Mouse (Mus musculus): ENCODE measurements at regions not wholly inside any gene's neighbourhood (a gene's known extent, or its start where the extent isn't known, plus 50 kb on each side); places are given as distances from the start of the nearest gene placed in this dataset.

DNA sequence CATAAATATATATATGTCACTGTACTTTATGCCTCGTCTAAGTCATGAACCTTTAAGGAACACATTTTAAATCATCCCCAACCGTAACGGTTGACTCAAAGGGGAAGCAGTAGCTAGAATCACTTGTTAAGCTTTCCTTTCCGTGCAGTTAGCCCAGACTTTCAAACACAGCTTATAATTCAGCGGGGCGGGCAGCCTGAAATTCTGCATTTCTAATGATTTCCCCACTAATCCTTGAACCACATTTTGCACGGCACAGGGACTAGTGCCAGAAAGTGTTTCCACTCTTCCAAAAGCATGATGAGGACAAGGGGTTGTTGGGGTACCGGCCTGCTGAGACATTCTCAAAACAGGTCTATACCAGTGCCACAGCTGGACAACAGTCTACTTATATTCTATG is 195.1 kb upstream of the Spred2 start:
- Histone ChIP-seq H3K9ac (no peak overlapping the region), H3K36me3 (ENCODE audit: insufficient read depth) (no peaks in the 10 kb centered on the region), H3K27me3 (ENCODE audit: insufficient read depth, low read length) (no peaks in the 10 kb centered on the region), H3K27ac (ENCODE audit: low read depth) (no peak overlapping the region), H3K9me3 (ENCODE audit: low read depth, low read length) (no peaks in the 10 kb centered on the region), H3K4me2 (no peak overlapping the region), H3K4me3 (ENCODE audit: low read depth, low read length) (no peak overlapping the region), H3K4me1 (ENCODE audit: insufficient read depth) (no peaks in the 10 kb centered on the region)
- ATAC-seq (ENCODE audit: insufficient read depth) (no peak), DNase-seq (no peak)
- WGBS = 66% methylated on average over 8 of the region's 8 CpGs
- TF ChIP-seq CTCF (IDR thresholded peaks at IDR 0.05; ENCODE audit: low read depth) = no peak

DNA sequence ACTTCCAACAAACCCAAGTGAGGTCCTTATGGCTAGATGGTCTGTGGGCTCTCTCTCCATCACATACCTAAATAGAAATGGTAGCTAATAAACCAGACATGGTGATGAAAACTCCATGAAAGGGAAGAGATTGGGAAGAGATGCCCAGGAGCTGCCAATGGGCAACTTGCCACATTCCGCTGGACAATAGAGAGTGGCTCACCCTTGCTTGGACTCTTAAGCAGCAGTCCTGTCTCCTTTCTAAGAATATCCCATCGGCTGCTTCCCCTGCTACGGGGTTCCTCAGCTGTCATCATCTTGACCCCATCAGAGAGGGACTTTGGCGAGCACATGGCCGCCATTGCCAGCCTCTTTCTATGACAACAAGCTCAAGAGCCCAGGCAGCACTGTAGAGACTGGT is 193.4 kb upstream of the Spred2 start:
- Histone ChIP-seq H3K4me3 (ENCODE audit: low read depth, low read length) (no peak overlapping the region), H3K27me3 (ENCODE audit: insufficient read depth, low read length) (no peaks in the 10 kb centered on the region), H3K4me2 (no peak overlapping the region), H3K9ac (no peak overlapping the region), H3K27ac (ENCODE audit: low read depth) (no peak overlapping the region), H3K9me3 (ENCODE audit: low read depth, low read length) (no peaks in the 10 kb centered on the region), H3K4me1 (ENCODE audit: insufficient read depth) (no peaks in the 10 kb centered on the region), H3K36me3 (ENCODE audit: insufficient read depth) (no peaks in the 10 kb centered on the region)
- WGBS = 83% methylated on average over 5 of the region's 5 CpGs
- DNase-seq (no peak), ATAC-seq (ENCODE audit: insufficient read depth) (no peak)
- no peak for TF ChIP-seq CTCF (IDR thresholded peaks at IDR 0.05; ENCODE audit: low read depth)

DNA sequence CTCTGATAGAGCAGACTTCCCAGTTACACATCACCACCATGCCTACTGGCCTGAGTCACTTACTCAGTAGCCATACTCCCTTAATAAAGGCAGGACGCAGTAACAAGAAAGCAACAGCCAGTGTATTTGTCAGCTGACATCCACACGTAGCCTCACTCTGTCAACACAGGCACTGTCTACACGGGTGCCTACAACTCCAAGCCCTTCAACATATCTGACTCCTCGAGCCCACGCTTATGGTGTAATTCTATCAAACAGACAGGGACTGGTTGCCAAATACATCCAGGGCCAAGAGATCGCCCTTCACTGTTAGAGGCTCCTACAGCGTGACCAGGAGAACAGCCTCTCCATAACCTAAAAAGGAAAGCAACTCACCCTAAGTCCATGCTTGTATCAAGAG is 188.1 kb upstream of the Spred2 start:
- ATAC-seq (ENCODE audit: insufficient read depth) = no peak
- no peak overlapping the region for H3K27ac ChIP-seq (ENCODE audit: low read depth)

DNA sequence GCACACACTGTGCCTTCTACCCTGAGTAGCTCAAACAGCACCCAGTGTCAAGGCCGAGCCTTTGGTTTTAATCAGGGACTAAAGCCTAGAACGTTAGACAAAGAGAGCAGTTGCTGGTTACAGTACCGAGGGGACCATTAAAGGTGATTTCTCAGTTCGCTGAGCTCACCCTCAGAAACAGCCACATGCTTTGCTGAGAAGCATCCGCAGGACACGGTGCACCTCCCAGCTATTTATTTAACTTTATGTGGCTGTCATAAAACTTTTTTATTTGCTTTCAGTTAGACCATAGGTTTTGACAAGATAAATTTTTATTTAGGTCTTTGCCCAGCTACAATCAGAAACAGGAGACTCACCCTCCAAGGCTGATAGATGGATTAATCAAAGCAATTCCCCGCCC is 187.2 kb upstream of the Spred2 start:
- Histone ChIP-seq H3K4me1 (ENCODE audit: insufficient read depth) (peaks cover 3% of the 10 kb centered on the region), H3K27me3 (ENCODE audit: insufficient read depth, low read length) (no peaks in the 10 kb centered on the region), H3K9ac (no peak overlapping the region), H3K9me3 (ENCODE audit: low read depth, low read length) (no peaks in the 10 kb centered on the region), H3K36me3 (ENCODE audit: insufficient read depth) (no peaks in the 10 kb centered on the region), H3K4me3 (ENCODE audit: low read depth, low read length) (no peak overlapping the region), H3K4me2 (no peak overlapping the region), H3K27ac (ENCODE audit: low read depth) (no peak overlapping the region)
- no peak for TF ChIP-seq CTCF (IDR thresholded peaks at IDR 0.05; ENCODE audit: low read depth)
- 49% methylated on average over 7 of the region's 7 CpGs for WGBS
- no peak for DNase-seq
- ATAC-seq (ENCODE audit: insufficient read depth) = no peak

More for the DNA sequence above, 188.1 kb upstream of the Spred2 start:
- H3K4me3 ChIP-seq (ENCODE audit: low read depth, low read length) = no peak overlapping the region
- H3K4me1 ChIP-seq (ENCODE audit: insufficient read depth) = peaks cover 3% of the 10 kb centered on the region
- DNase-seq = no peak
- WGBS = 69% methylated on average over 7 of the region's 7 CpGs
- no peak overlapping the region for H3K4me2 ChIP-seq
- no peaks in the 10 kb centered on the region for H3K9me3 ChIP-seq (ENCODE audit: low read depth, low read length)
- H3K36me3 ChIP-seq (ENCODE audit: insufficient read depth) = no peaks in the 10 kb centered on the region
- TF ChIP-seq CTCF (IDR thresholded peaks at IDR 0.05; ENCODE audit: low read depth) = no peak
- H3K27me3 ChIP-seq (ENCODE audit: insufficient read depth, low read length) = no peaks in the 10 kb centered on the region
- H3K9ac ChIP-seq = no peak overlapping the region

DNA sequence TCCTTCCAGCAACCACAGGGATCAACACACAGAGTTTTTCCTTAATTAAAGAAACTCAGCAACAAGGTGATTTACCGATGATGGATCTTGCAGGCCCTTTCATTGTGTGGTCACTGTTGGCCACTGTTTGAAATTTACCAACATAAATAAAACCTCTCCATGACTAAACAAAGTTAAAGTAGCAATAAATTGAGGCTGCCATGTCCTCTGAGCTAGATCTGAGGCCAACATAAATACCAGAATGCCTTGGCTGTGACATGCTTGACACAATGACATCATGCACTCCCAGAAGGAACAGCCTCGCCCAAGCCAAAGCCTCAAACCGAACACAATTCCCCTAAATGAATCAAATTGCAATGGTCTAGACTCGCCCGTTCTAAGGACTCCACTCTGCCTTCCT is 186.8 kb upstream of the Spred2 start:
- TF ChIP-seq CTCF (IDR thresholded peaks at IDR 0.05; ENCODE audit: low read depth) = no peak
- Histone ChIP-seq H3K9me3 (ENCODE audit: low read depth, low read length) (no peaks in the 10 kb centered on the region), H3K4me1 (ENCODE audit: insufficient read depth) (peaks cover 3% of the 10 kb centered on the region), H3K36me3 (ENCODE audit: insufficient read depth) (no peaks in the 10 kb centered on the region), H3K4me3 (ENCODE audit: low read depth, low read length) (no peak overlapping the region), H3K9ac (no peak overlapping the region), H3K4me2 (no peak overlapping the region), H3K27me3 (ENCODE audit: insufficient read depth, low read length) (no peaks in the 10 kb centered on the region), H3K27ac (ENCODE audit: low read depth) (0 out of 2 replicates have a peak overlapping the region, but pooled peaks have one; percentile 26)
- WGBS = 35% methylated on average over 5 of the region's 5 CpGs
- DNase-seq = peak; percentile 73
- peak; percentile 62 for ATAC-seq (ENCODE audit: insufficient read depth)

DNA sequence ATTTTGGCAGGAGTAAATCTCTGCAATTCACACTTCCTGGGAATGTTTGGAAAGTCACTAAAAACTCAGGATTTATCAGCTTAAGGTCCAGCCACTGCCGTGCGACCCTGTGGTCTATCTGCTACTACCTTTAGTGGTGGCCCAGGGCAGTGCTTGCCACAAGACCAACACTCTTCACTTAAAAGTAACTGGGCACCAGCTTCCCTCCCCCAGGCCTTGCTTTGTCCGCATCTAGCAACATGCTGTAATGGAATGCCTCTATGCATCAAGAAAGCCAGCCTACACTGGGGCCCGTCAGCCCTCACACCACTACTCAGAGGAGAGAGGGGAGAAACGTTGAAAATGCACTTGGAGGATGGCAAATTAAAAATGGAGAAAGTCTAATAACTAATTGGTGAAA is 186.4 kb upstream of the Spred2 start:
- Histone ChIP-seq H3K27ac (ENCODE audit: low read depth) (no peak overlapping the region), H3K4me2 (no peak overlapping the region), H3K9me3 (ENCODE audit: low read depth, low read length) (no peaks in the 10 kb centered on the region), H3K27me3 (ENCODE audit: insufficient read depth, low read length) (no peaks in the 10 kb centered on the region), H3K9ac (no peak overlapping the region), H3K36me3 (ENCODE audit: insufficient read depth) (no peaks in the 10 kb centered on the region), H3K4me3 (ENCODE audit: low read depth, low read length) (no peak overlapping the region), H3K4me1 (ENCODE audit: insufficient read depth) (peaks cover 3% of the 10 kb centered on the region)
- TF ChIP-seq CTCF (IDR thresholded peaks at IDR 0.05; ENCODE audit: low read depth) = no peak
- WGBS = 50% methylated on average over 5 of the region's 5 CpGs
- ATAC-seq (ENCODE audit: insufficient read depth) = no peak
- DNase-seq = no peak

DNA sequence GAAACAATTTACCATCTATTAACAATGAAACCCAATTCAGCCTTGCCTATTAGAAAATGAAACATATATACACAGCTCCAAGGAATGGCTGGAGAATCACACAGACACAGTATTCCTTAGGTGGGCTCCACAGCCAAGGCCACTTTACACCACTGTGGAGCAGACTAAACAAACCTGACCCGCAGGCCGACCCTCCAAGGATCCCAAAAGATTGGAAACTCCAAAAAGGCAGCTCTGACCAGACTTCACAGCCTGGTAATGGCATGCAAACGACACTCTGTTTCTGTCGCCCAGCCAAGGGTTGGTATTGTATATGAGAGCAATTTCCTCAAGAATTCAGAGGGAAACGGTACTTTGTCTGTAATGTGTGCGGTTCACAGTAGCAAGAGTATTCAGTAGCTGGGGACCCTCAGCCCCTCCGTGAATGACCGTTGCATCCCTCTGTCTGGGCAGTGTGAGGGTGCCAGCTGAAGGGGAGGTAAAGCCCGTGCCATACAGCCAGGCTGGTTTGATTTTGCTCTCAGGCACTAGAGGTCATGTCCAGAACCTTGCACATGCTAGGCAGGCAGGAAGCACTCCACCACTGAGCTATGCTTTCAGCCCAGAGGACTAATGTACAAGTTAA is 184.5 kb upstream of the Spred2 start:
- no peaks in the 10 kb centered on the region for H3K27me3 ChIP-seq (ENCODE audit: insufficient read depth, low read length)
- peaks cover 3% of the 10 kb centered on the region for H3K4me1 ChIP-seq (ENCODE audit: insufficient read depth)
- no peak overlapping the region for H3K4me2 ChIP-seq
- H3K36me3 ChIP-seq (ENCODE audit: insufficient read depth) = no peaks in the 10 kb centered on the region
- H3K4me3 ChIP-seq (ENCODE audit: low read depth, low read length) = no peak overlapping the region
- DNase-seq = peak; percentile 70
- ATAC-seq (ENCODE audit: insufficient read depth) = peak; percentile 58
- WGBS = 20% methylated on average over 9 of the region's 9 CpGs
- no peak overlapping the region; the same call in 1 of the 2 replicates for H3K9ac ChIP-seq
- no peak for TF ChIP-seq CTCF (IDR thresholded peaks at IDR 0.05; ENCODE audit: low read depth)
- H3K27ac ChIP-seq (ENCODE audit: low read depth) = peak overlapping the region; percentile 21; the same call in 1 of the 2 replicates
- no peaks in the 10 kb centered on the region for H3K9me3 ChIP-seq (ENCODE audit: low read depth, low read length)
